Mouse (Mus musculus) liver, embryonic 13.5 days (tissue): ENCODE results near the gene Abcc2. TPM values are rescaled to one million over a fixed set of nuclear protein-coding genes. Genes with fewer than 3 reads are reported as not detected.

Experiments
- ATAC-seq: fragments of 200-750 bp; cut with Nextera tagmentation; 2 replicates; pipeline ENCODE4 v1.8.0; 2017; ENCODE audit warnings: low read depth, mild to moderate bottlenecking, moderate number of reproducible peaks, moderate library complexity
- DNase-seq: peaks from one replicate; pipeline ENCODE4 v3.0.0; 2022
- H3K27ac ChIP-seq: fragments of 300-500 bp; sonication (generic); 2 replicates; pipeline ENCODE4 v1.5.1; 2015; ENCODE audit warnings: moderate library complexity, mild to moderate bottlenecking, inconsistent platforms
- H3K27me3 ChIP-seq: fragments of 300-500 bp; sonication (generic); 2 replicates; pipeline ENCODE4 v1.6.1; 2015; ENCODE audit warnings: mild to moderate bottlenecking, inconsistent platforms
- H3K36me3 ChIP-seq: fragments of 300-500 bp; sonication (generic); 2 replicates; pipeline ENCODE4 v1.6.1; 2015; ENCODE audit warnings: mild to moderate bottlenecking, inconsistent platforms
- H3K4me1 ChIP-seq: fragments of 300-500 bp; sonication (generic); replicated peaks from 2 replicates; pipeline ENCODE4 v1.6.1; 2015; ENCODE audit warnings: inconsistent platforms
- H3K4me2 ChIP-seq: fragments of 300-500 bp; sonication (generic); 2 replicates; pipeline ENCODE4 v1.6.1; 2015; ENCODE audit warnings: inconsistent platforms, mild to moderate bottlenecking, moderate library complexity
- H3K4me3 ChIP-seq: fragments of 300-500 bp; sonication (generic); replicated peaks from 2 replicates; pipeline ENCODE4 v1.5.1; 2015; ENCODE audit warnings: mild to moderate bottlenecking, inconsistent platforms
- H3K9ac ChIP-seq: fragments of 300-500 bp; sonication (generic); 2 replicates; pipeline ENCODE4 v1.6.1; 2015; ENCODE audit warnings: mild to moderate bottlenecking, inconsistent platforms
- H3K9me3 ChIP-seq: fragments of 300-500 bp; sonication (generic); replicated peaks from 2 replicates; pipeline ENCODE4 v1.6.1; 2016; ENCODE audit warnings: inconsistent platforms
- WGBS: fragments of 180-500 bp; shearing (Covaris S2); methylation state at CpG from one replicate; pipeline ENCODE4 v1.1.7; 2015; ENCODE audit not compliant: insufficient replicate concordance; 5-methylcytosine and 5-hydroxymethylcytosine counted together
- polyA plus RNA-seq: library from polyadenylated mRNA; unstranded; fragments of >200 nt; fragmentation: Nextera tagmentation; extraction: Ambion mirVana; gene quantifications from 2 replicates; pipeline ENCODE4 v1.2.1, GENCODE M21; 2015

Abcc2 gene
- polyA plus RNA-seq, 1 experiment from 2014 or later, result 8.9 TPM

- peaks cover 27% of the 10 kb centered on the region for H3K27me3 ChIP-seq
- no peak overlapping the region for H3K27ac ChIP-seq
- DNase-seq, result no peak
- H3K36me3 ChIP-seq, result no peaks in the 10 kb centered on the region
- H3K9ac ChIP-seq, result no peak overlapping the region
- no peak for ATAC-seq
- peaks cover 28% of the 10 kb centered on the region for H3K4me1 ChIP-seq
- WGBS, result 47% methylated on average over 18 of the region's 18 CpGs
- H3K9me3 ChIP-seq, result no peaks in the 10 kb centered on the region
- no peak overlapping the region for H3K4me2 ChIP-seq
- H3K4me3 ChIP-seq, result no peak overlapping the region
Observed at GRCm38 (mm10) chr19:43882895-43883573, 101.0 kb downstream of the Abcc2 start.

- no peak overlapping the region for H3K9ac ChIP-seq
- H3K27ac ChIP-seq, result no peak overlapping the region
- ATAC-seq, result 0 out of 2 replicates have a peak, but pooled peaks have one; percentile 47
- H3K27me3 ChIP-seq, result peaks cover 10% of the 10 kb centered on the region
- H3K36me3 ChIP-seq, result no peaks in the 10 kb centered on the region
- no peak overlapping the region for H3K4me2 ChIP-seq
- H3K4me3 ChIP-seq, result no peak overlapping the region
- no peaks in the 10 kb centered on the region for H3K9me3 ChIP-seq
- DNase-seq, result no peak
- H3K4me1 ChIP-seq, result peaks cover 27% of the 10 kb centered on the region
- WGBS, result 25% methylated on average over 13 of the region's 13 CpGs
Observed at GRCm38 (mm10) chr19:43884668-43885498, 102.9 kb downstream of the Abcc2 start.

DNA sequence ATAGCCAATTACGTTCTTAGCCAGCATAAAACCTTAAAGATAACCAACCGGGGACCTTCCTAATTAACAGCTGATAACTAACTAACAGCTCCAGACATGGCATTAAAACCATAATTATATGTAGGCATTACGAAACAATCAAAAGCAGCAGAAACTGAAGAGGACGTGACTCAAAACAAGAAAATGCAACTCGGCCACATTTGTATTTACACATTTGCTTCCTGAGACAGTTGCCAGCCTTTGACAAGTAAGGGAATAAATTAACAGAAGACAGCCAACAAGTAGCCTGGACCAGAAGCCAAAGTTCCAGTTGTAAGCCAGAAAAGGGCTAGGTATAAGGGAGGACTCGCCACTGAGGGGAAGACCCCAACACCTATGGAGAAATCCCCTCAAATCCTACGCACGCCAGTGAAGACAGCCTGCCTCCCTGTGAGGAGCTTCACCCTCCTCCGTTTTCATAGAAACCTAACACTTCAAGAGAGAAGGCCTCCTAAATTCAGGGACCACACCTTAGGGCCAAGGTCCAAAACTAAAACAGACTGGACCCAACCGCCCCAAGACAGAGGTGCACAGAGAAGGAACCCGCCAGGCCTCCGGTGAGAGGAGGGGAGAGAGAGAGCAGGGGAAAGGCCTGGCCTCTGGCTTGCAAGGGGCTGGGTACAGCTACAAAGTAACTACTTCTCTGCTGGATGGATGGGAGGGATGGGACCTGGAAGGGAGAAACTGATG lies 104.5 kb downstream of the Abcc2 start:
- Histone ChIP-seq H3K36me3 (no peaks in the 10 kb centered on the region), H3K27me3 (no peaks in the 10 kb centered on the region), H3K4me3 (no peak overlapping the region), H3K4me1 (peaks cover 25% of the 10 kb centered on the region), H3K4me2 (no peak overlapping the region), H3K27ac (no peak overlapping the region), H3K9me3 (no peaks in the 10 kb centered on the region), H3K9ac (no peak overlapping the region)
- DNase-seq (no peak), ATAC-seq (no peak)
- 72% methylated on average over 12 of the region's 12 CpGs for WGBS

DNA sequence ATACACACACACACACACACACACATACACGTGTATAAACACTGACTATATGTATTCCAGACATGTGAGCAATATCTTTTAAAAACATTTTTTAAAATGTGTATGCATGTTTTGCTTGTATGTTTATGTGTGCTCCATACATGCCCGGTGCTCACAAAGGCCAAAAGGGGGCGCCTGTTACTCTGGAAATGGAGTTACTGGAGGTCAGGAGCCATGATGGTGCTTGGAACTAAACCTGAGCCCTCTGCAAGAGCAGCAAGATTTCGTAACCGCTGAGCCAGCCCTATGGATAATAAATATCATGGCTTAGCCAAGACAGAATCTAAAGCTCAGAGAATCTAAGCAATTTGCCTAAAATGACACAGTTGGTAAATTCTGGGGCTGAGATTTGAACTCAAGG lies 105.2 kb downstream of the Abcc2 start:
- H3K4me2 ChIP-seq, result no peak overlapping the region
- no peak for ATAC-seq
- no peaks in the 10 kb centered on the region for H3K27me3 ChIP-seq
- no peak overlapping the region for H3K27ac ChIP-seq
- WGBS, result 65% methylated on average over 5 of the region's 5 CpGs
- peaks cover 25% of the 10 kb centered on the region for H3K4me1 ChIP-seq
- H3K9me3 ChIP-seq, result no peaks in the 10 kb centered on the region
- H3K9ac ChIP-seq, result no peak overlapping the region
- no peak overlapping the region for H3K4me3 ChIP-seq
- no peaks in the 10 kb centered on the region for H3K36me3 ChIP-seq
- no peak for DNase-seq

GRCm38 (mm10) chr19:43887725-43888124 lies 105.7 kb downstream of the Abcc2 start:
- Histone ChIP-seq H3K4me2 (no peak overlapping the region), H3K4me1 (peaks cover 25% of the 10 kb centered on the region), H3K9ac (no peak overlapping the region), H3K27ac (no peak overlapping the region), H3K9me3 (no peaks in the 10 kb centered on the region), H3K4me3 (no peak overlapping the region), H3K36me3 (no peaks in the 10 kb centered on the region), H3K27me3 (no peaks in the 10 kb centered on the region)
- ATAC-seq (no peak), DNase-seq (no peak)
- WGBS, result 71% methylated on average over 2 of the region's 2 CpGs

Other genes starting within 250 kb of the Abcc2 start
- gene Nkx2-3, start 169.9 kb upstream of the Abcc2 start, polyA plus RNA-seq, result 0.21 and 0.23 TPM in 2 replicates
- 6.3 and 6.8 TPM in 2 replicates for gene Slc25a28, start 107.3 kb upstream of the Abcc2 start, polyA plus RNA-seq
- 3.0 and 3.2 TPM in 2 replicates for gene Entpd7, start 92.5 kb upstream of the Abcc2 start, polyA plus RNA-seq
- 14.7 and 14.8 TPM in 2 replicates for gene Cutc, start 29.2 kb upstream of the Abcc2 start, polyA plus RNA-seq
- gene Cox15, start 29.2 kb upstream of the Abcc2 start, polyA plus RNA-seq, result 7.0 TPM in 2 replicates
- gene Dnmbp, start 158.0 kb downstream of the Abcc2 start, polyA plus RNA-seq, result 2.2 and 2.7 TPM in 2 replicates
- 46.1 and 57.6 TPM in 2 replicates for gene Cpn1, start 204.4 kb downstream of the Abcc2 start, polyA plus RNA-seq
- 9.4 and 12.5 TPM in 2 replicates for gene Cyp2c23, start 247.0 kb downstream of the Abcc2 start, polyA plus RNA-seq